Mouse (Mus musculus): ENCODE data around the gene Men1. TPM values are rescaled to one million over a fixed set of nuclear protein-coding genes. Genes with fewer than 3 reads are reported as not detected.
"Not testable (repeated sequence)": the region's sequence is repeated elsewhere in the genome, so short reads cannot be mapped to it uniquely, and the experiment has no call there.

The Men1 gene
- polyA plus RNA-seq, 1 experiment from 2014 or later: 103 TPM

- Histone ChIP-seq H3K36me3 (no peaks in the 10 kb centered on the region), H3K4me3 (peak overlapping the region; percentile 68), H3K9ac (replicated peaks) (peak overlapping the region; percentile 65), H3K27me3 (0 out of 2 replicates have a peak, but pooled peaks cover 10% of the 10 kb centered on the region), H3K4me2 (replicated peaks) (peak overlapping the region; percentile 74), H3K27ac (replicated peaks) (no peak overlapping the region), H3K4me1 (peaks cover 7% of the 10 kb centered on the region; the same call in 1 of the 2 replicates), H3K9me3 (no peaks in the 10 kb centered on the region)
- whole genome bisulfite sequencing: under 1% methylated on average over 31 of the region's 34 CpGs
- ATAC-seq (ENCODE audit: low FRiP score, low read depth): peak; percentile 69
These were observed 28.2 kb upstream of the Men1 start for GRCm38 (mm10) chr19:6306586-6306985.

GRCm38 (mm10) chr19:6307733-6308531 is 26.8 kb upstream of the Men1 start:
- H3K36me3 ChIP-seq: no peaks in the 10 kb centered on the region

GRCm38 (mm10) chr19:6310181-6310580 is 24.6 kb upstream of the Men1 start:
- Histone ChIP-seq H3K4me2 (replicated peaks) (no peak overlapping the region), H3K4me3 (no peak overlapping the region), H3K36me3 (peaks cover 5% of the 10 kb centered on the region; the same call in 1 of the 2 replicates), H3K9ac (replicated peaks) (no peak overlapping the region), H3K27me3 (0 out of 2 replicates have a peak, but pooled peaks cover 10% of the 10 kb centered on the region), H3K27ac (replicated peaks) (no peak overlapping the region), H3K4me1 (peaks cover 7% of the 10 kb centered on the region; the same call in 1 of the 2 replicates), H3K9me3 (no peaks in the 10 kb centered on the region)
- WGBS: 92% methylated on average over 5 of the region's 5 CpGs
- no peak for ATAC-seq (ENCODE audit: low FRiP score, low read depth)

More at GRCm38 (mm10) chr19:6307733-6308531, 26.8 kb upstream of the Men1 start:
- no peak for ATAC-seq (ENCODE audit: low FRiP score, low read depth)
- no peak overlapping the region for H3K9ac ChIP-seq (replicated peaks)
- H3K4me2 ChIP-seq (replicated peaks): no peak overlapping the region
- H3K27ac ChIP-seq (replicated peaks): no peak overlapping the region
- no peaks in the 10 kb centered on the region for H3K9me3 ChIP-seq
- H3K4me3 ChIP-seq: no peak overlapping the region
- 88% methylated on average over 9 of the region's 9 CpGs for WGBS
- peaks cover 7% of the 10 kb centered on the region; the same call in 1 of the 2 replicates for H3K4me1 ChIP-seq
- 0 out of 2 replicates have a peak, but pooled peaks cover 10% of the 10 kb centered on the region for H3K27me3 ChIP-seq

GRCm38 (mm10) chr19:6311783-6312182 is 23.0 kb upstream of the Men1 start:
- H3K9me3 ChIP-seq; H3K4me1 ChIP-seq; ATAC-seq (ENCODE audit: low FRiP score, low read depth); H3K4me3 ChIP-seq; H3K9ac ChIP-seq (replicated peaks); H3K4me2 ChIP-seq (replicated peaks); H3K27ac ChIP-seq (replicated peaks); H3K36me3 ChIP-seq: not testable (repeated sequence)
- 91% methylated on average over 3 of the region's 3 CpGs for WGBS
- H3K27me3 ChIP-seq: 0 out of 2 replicates have a peak, but pooled peaks cover 10% of the 10 kb centered on the region

- peaks cover 14% of the 10 kb centered on the region for H3K36me3 ChIP-seq
- H3K4me3 ChIP-seq: no peak overlapping the region
- no peak overlapping the region for H3K9ac ChIP-seq (replicated peaks)
- no peaks in the 10 kb centered on the region for H3K27me3 ChIP-seq
- H3K4me2 ChIP-seq (replicated peaks): no peak overlapping the region
- H3K9me3 ChIP-seq: no peaks in the 10 kb centered on the region
- no peaks in the 10 kb centered on the region for H3K4me1 ChIP-seq
- no peak overlapping the region for H3K27ac ChIP-seq (replicated peaks)
- ATAC-seq (ENCODE audit: low FRiP score, low read depth): no peak
- 87% methylated on average over 8 of the region's 8 CpGs for WGBS
These were observed 21.0 kb upstream of the Men1 start for GRCm38 (mm10) chr19:6313796-6314195.

- Histone ChIP-seq H3K9ac (replicated peaks) (no peak overlapping the region), H3K4me1 (no peaks in the 10 kb centered on the region), H3K27ac (replicated peaks) (no peak overlapping the region), H3K9me3 (no peaks in the 10 kb centered on the region), H3K4me3 (no peak overlapping the region), H3K27me3 (no peaks in the 10 kb centered on the region), H3K4me2 (replicated peaks) (no peak overlapping the region), H3K36me3 (peaks cover 14% of the 10 kb centered on the region)
- no peak for ATAC-seq (ENCODE audit: low FRiP score, low read depth)
- WGBS: 88% methylated on average over 8 of the region's 8 CpGs
These were observed 20.3 kb upstream of the Men1 start for GRCm38 (mm10) chr19:6314513-6314912.

GRCm38 (mm10) chr19:6315573-6315972 is 19.2 kb upstream of the Men1 start:
- H3K27ac ChIP-seq (replicated peaks): no peak overlapping the region
- H3K4me1 ChIP-seq: no peaks in the 10 kb centered on the region
- H3K4me3 ChIP-seq: no peak overlapping the region
- H3K36me3 ChIP-seq: peaks cover 14% of the 10 kb centered on the region
- WGBS: 74% methylated on average over 14 of the region's 14 CpGs
- no peak for ATAC-seq (ENCODE audit: low FRiP score, low read depth)
- H3K4me2 ChIP-seq (replicated peaks): no peak overlapping the region
- H3K27me3 ChIP-seq: no peaks in the 10 kb centered on the region
- H3K9ac ChIP-seq (replicated peaks): no peak overlapping the region
- H3K9me3 ChIP-seq: no peaks in the 10 kb centered on the region

- Histone ChIP-seq H3K27me3 (no peaks in the 10 kb centered on the region), H3K27ac (replicated peaks) (no peak overlapping the region), H3K9ac (replicated peaks) (no peak overlapping the region), H3K36me3 (peaks cover 15% of the 10 kb centered on the region), H3K4me3 (no peak overlapping the region), H3K4me1 (no peaks in the 10 kb centered on the region), H3K4me2 (replicated peaks) (no peak overlapping the region), H3K9me3 (no peaks in the 10 kb centered on the region)
- ATAC-seq (ENCODE audit: low FRiP score, low read depth): no peak
- WGBS: 91% methylated on average over 12 of the region's 12 CpGs
These were observed 16.6 kb upstream of the Men1 start for GRCm38 (mm10) chr19:6318145-6318544.

- H3K27ac ChIP-seq (replicated peaks): no peak overlapping the region
- peaks cover 14% of the 10 kb centered on the region for H3K36me3 ChIP-seq
- H3K27me3 ChIP-seq: no peaks in the 10 kb centered on the region
- WGBS: 90% methylated on average over 8 of the region's 8 CpGs
- H3K4me3 ChIP-seq: no peak overlapping the region
- H3K4me1 ChIP-seq: no peaks in the 10 kb centered on the region
- no peaks in the 10 kb centered on the region for H3K9me3 ChIP-seq
- H3K4me2 ChIP-seq (replicated peaks): no peak overlapping the region
- H3K9ac ChIP-seq (replicated peaks): no peak overlapping the region
- ATAC-seq (ENCODE audit: low FRiP score, low read depth): no peak
These were observed 13.4 kb upstream of the Men1 start for GRCm38 (mm10) chr19:6321358-6321757.

- H3K4me2 ChIP-seq (replicated peaks): no peak overlapping the region
- H3K27me3 ChIP-seq: no peaks in the 10 kb centered on the region
- H3K27ac ChIP-seq (replicated peaks): no peak overlapping the region
- H3K9ac ChIP-seq (replicated peaks): no peak overlapping the region
- H3K4me1 ChIP-seq: no peaks in the 10 kb centered on the region
- H3K4me3 ChIP-seq: no peak overlapping the region
- H3K36me3 ChIP-seq: peaks cover 8% of the 10 kb centered on the region
- 87% methylated on average over 33 of the region's 33 CpGs for WGBS
- ATAC-seq (ENCODE audit: low FRiP score, low read depth): no peak
- no peaks in the 10 kb centered on the region for H3K9me3 ChIP-seq
These were observed 12.8 kb upstream of the Men1 start for GRCm38 (mm10) chr19:6321786-6322621.

- Histone ChIP-seq H3K4me3 (no peak overlapping the region), H3K36me3 (peaks cover 5% of the 10 kb centered on the region; the same call in 1 of the 2 replicates), H3K4me1 (no peaks in the 10 kb centered on the region), H3K9ac (replicated peaks) (no peak overlapping the region), H3K27me3 (peaks cover under 1% of the 10 kb centered on the region; the same call in 1 of the 2 replicates), H3K4me2 (replicated peaks) (no peak overlapping the region), H3K9me3 (no peaks in the 10 kb centered on the region), H3K27ac (replicated peaks) (no peak overlapping the region)
- ATAC-seq (ENCODE audit: low FRiP score, low read depth): no peak
- 83% methylated on average over 9 of the region's 9 CpGs for WGBS
These were observed 10.0 kb upstream of the Men1 start for GRCm38 (mm10) chr19:6324751-6325150.

- H3K9ac ChIP-seq (replicated peaks): no peak overlapping the region
- peaks cover 3% of the 10 kb centered on the region for H3K27me3 ChIP-seq
- no peak for ATAC-seq (ENCODE audit: low FRiP score, low read depth)
- 73% methylated on average over 5 of the region's 5 CpGs for WGBS
- H3K4me2 ChIP-seq (replicated peaks): no peak overlapping the region
- no peaks in the 10 kb centered on the region for H3K9me3 ChIP-seq
- no peak overlapping the region for H3K27ac ChIP-seq (replicated peaks)
- H3K4me3 ChIP-seq: no peak overlapping the region
- peaks cover 15% of the 10 kb centered on the region for H3K4me1 ChIP-seq
- no peaks in the 10 kb centered on the region for H3K36me3 ChIP-seq
These were observed 3.6 kb upstream of the Men1 start for GRCm38 (mm10) chr19:6331178-6331577.
